Mouse (Mus musculus) small intestine, adult 2 months (tissue): ENCODE data around the gene Mfap4. TPM values are rescaled to one million over a fixed set of nuclear protein-coding genes. Genes with fewer than 3 reads are reported as not detected.
A peak's percentile ranks its signal among the peaks of the same experiment; 100 is the strongest.

Experiments
- H3K27ac ChIP-seq: fragments of 200-500 bp; 2 replicates; pipeline ENCODE4 v1.5.1; 2012; ENCODE audit warnings: low read depth, low read length, control low read depth, inconsistent platforms; ENCODE audit not compliant: insufficient read depth
- H3K27me3 ChIP-seq: fragments of 200-500 bp; 2 replicates; pipeline ENCODE4 v1.6.1; 2012; ENCODE audit warnings: mild to moderate bottlenecking, moderate library complexity, low read length, inconsistent platforms; ENCODE audit not compliant: control insufficient read depth, insufficient read depth
- H3K36me3 ChIP-seq: fragments of 200-500 bp; 2 replicates; pipeline ENCODE4 v1.6.1; 2012; ENCODE audit warnings: mild to moderate bottlenecking, low read length, control low read depth, inconsistent platforms; ENCODE audit not compliant: control insufficient read depth, insufficient read depth
- H3K4me1 ChIP-seq: fragments of 200-500 bp; 2 replicates; pipeline ENCODE4 v1.6.1; 2012; ENCODE audit warnings: low read length, inconsistent platforms, mixed read lengths; ENCODE audit not compliant: control insufficient read depth, insufficient read depth, insufficient read length
- H3K4me3 ChIP-seq: fragments of 200-500 bp; 2 replicates; pipeline ENCODE4 v1.5.1; 2012; ENCODE audit warnings: low read depth, mild to moderate bottlenecking, control low read depth, inconsistent platforms, low read length, moderate library complexity
- CTCF ChIP-seq: fragments of 200-500 bp; IDR thresholded peaks from 2 replicates; pipeline ENCODE4 v1.5.1; 2012; ENCODE audit warnings: low read depth, mild to moderate bottlenecking, control low read depth, inconsistent platforms, low read length, moderate library complexity, mixed read lengths; ENCODE audit not compliant: insufficient replicate concordance, insufficient read length; ENCODE audit errors: extremely low read depth
- POLR2A ChIP-seq: fragments of 200-500 bp; IDR thresholded peaks from 2 replicates; pipeline ENCODE4 v1.6.1; 2012; ENCODE audit warnings: low read depth, mild to moderate bottlenecking, control low read depth, inconsistent platforms, low read length, moderate library complexity
- WGBS: fragments of 180-500 bp; shearing (Covaris S2); methylation state at CpG from one replicate; pipeline ENCODE4 v1.1.7; 2018; 5-methylcytosine and 5-hydroxymethylcytosine counted together
- polyA plus RNA-seq: library from polyadenylated mRNA; depleted of rRNA; stranded (reverse); fragments of >200 nt; gene quantifications from 2 replicates; pipeline ENCODE4 v1.2.3, GENCODE M21; 2012

Mfap4 gene
- polyA plus RNA-seq, 1 experiment, result 43.0 TPM

DNA sequence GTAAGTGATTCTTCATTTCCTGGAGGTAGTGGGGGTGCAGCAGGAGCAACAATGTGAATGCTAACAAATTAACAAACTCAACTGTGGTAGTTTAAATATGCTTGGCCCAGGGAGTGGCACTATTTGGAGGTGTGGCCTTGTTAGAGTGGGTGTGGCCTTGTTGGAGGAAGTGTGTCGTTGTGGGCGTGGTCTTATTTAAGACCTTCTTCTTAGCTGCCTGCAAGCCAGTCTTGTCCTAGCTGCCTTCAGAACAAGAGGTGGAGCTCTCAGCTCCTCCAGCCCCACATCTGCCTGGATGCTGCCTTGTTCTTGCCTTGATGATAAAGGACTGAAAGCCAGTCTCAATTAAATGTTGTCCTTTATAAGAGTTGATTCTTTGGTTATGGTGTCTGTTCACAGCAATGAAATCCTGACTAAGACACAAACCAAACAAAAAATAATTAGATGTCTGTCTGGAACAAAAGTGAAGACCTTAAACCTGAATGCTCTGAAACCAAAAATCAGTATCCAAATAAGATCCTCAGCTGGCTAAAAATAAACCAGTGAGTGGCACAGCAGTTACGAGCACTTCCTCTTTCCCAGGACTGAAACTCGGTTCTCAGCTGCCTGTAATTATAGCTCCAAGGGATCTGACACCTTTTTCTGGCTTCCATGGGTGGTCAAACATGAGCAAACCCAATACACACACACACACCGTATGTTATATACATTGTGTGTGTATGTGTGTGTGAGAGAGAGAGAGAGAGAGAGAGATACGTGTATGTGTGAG is 13.7 kb downstream of the Mfap4 start:
- WGBS, result 61% methylated on average over 6 of the region's 6 CpGs
- TF ChIP-seq CTCF (no peak), POLR2A (no peak)

DNA sequence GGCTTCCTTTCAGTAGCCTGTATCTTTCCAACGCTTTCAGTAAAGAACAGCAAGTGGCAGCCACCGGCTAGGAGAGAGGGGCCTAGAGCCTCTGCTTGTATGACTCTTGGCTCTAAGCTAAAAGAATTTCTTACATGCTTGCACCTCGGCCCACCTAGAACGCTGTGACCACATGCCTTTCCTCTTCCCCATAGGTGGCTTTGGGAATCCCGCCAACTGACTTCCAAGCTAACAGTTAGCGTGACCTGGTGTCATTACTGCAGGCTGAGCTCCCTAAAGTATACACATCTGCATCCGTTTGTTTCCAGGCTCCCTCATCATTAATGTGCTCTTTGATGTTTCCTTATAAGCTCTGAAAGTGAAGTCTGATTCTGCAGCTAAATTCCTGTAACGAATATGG is 18.7 kb downstream of the Mfap4 start:
- WGBS, result 72% methylated on average over 8 of the region's 8 CpGs
- no peak overlapping the region for H3K27ac ChIP-seq
- H3K4me1 ChIP-seq, result no peaks in the 10 kb centered on the region; the same call in 1 of the 2 replicates
- H3K36me3 ChIP-seq, result no peaks in the 10 kb centered on the region
- TF ChIP-seq CTCF (no peak), POLR2A (no peak)
- H3K4me3 ChIP-seq, result no peak overlapping the region
- H3K27me3 ChIP-seq, result no peaks in the 10 kb centered on the region

More for the DNA sequence above, 13.7 kb downstream of the Mfap4 start:
- Histone ChIP-seq H3K4me1 (no peaks in the 10 kb centered on the region), H3K27ac (no peak overlapping the region), H3K27me3 (no peaks in the 10 kb centered on the region), H3K36me3 (no peaks in the 10 kb centered on the region), H3K4me3 (no peak overlapping the region)

DNA sequence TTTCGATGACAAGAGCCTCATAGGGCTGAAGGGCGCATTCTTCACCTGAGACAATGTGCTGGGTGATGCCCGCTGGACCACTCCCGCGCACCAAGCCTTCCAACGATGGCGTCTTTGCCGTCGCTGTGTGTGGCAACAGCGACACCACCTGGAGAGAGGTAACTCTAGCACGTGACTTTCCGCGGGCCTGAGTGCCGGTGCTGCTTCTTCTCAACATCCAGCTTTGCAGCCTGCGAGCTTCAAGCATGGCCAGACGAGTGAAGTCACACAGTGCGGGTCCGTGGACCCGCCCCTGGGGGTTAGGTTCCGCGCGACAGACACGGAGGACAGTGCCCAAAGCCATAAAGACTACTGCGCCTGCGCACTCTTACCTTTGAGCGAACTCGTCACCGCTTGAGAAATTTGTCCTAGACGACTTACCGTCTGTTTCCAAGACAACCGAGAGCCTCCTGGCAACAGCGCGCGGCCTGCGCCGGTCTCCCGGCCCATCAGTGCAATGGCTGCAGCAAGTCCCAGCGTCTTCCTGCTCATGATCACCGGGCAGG is 19.6 kb downstream of the Mfap4 start, which contains the start of gene B9d1:
Gene B9d1 (plus strand): TSS at position 432 of the 545 bp plus-strand sequence.
- H3K27ac ChIP-seq, result peak within 1 kb of the TSS; percentile 68
- H3K4me1 ChIP-seq, result no peaks in the 10 kb centered on the region; the same call in 1 of the 2 replicates
- no peaks in the 10 kb centered on the region for H3K27me3 ChIP-seq
- H3K36me3 ChIP-seq, result no peaks in the 10 kb centered on the region
- TF ChIP-seq POLR2A (no peak; the same call in 1 of the 2 replicates), CTCF (peak; percentile 98)
- peak within 1 kb of the TSS; percentile 83 for H3K4me3 ChIP-seq
- WGBS, result under 1% methylated on average over 39 of the region's 39 CpGs

DNA sequence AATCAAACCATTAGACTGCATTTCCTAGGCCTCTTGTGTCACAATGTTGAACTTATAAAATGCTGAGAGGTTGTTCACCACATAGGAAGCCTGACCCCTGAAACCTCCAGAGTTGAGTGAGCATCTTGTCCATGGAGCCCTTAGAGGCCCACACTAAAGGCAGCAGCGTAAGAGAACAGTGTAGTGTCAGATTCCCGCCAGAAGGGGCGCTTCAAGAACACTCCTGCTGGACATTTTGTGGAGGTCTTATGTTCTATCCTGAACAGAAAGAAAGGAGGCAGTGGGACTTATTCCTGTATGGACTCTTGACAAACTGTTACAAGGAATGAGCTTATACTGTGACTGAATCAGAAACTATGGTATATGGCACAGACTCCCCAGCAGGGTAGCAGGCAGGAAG is 29.7 kb downstream of the Mfap4 start:
- no peak overlapping the region for H3K27ac ChIP-seq
- no peaks in the 10 kb centered on the region for H3K4me1 ChIP-seq
- H3K27me3 ChIP-seq, result no peaks in the 10 kb centered on the region
- no peak for TF ChIP-seq POLR2A
- TF ChIP-seq CTCF, result peak; percentile 23; the same call in 1 of the 2 replicates
- no peak overlapping the region for H3K4me3 ChIP-seq
- 67% methylated on average over 3 of the region's 3 CpGs for WGBS
- H3K36me3 ChIP-seq, result peaks cover 11% of the 10 kb centered on the region

DNA sequence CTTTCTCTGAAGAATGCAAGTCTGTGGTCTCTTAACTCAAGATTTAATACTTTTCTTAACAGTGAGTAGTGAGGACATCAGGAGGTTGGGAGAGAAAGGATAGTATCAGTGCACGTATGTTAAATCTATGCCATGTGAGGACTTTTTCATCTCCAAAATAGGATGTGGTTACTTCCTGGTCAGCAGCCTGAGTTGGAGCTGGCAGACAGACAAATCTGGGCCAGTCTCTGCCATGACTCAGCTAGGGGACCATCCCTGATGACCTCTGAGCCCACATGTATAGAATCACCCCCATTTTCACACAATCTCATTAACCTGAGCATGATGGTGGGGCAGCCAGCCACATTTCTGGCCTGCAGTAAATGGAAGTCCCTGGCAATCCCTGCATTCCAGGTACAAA is 32.7 kb downstream of the Mfap4 start:
- Histone ChIP-seq H3K36me3 (peaks cover 16% of the 10 kb centered on the region), H3K27ac (no peak overlapping the region)
- WGBS, result 73% methylated on average over 1 of the region's 1 CpGs

DNA sequence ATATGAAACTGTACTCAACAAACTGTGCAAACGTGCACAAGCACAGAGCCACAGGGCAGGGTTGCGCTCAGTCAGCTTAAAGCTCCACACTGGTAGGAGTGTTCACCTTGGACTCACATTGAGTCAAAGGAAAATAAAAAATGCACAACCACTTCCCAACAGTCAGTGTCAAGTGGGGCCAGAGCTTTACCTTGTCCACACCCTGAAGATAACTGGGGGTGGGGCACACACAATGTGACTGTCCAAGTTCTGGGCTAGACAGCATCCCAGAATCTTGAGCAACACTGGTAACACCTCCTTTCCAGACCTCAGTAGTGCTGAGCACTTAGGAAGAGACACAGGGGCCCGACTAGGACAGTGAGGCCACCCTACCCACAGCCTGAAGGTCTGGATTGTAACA is 33.6 kb downstream of the Mfap4 start:
- H3K4me3 ChIP-seq, result no peak overlapping the region

More for the DNA sequence above, 32.7 kb downstream of the Mfap4 start:
- H3K4me3 ChIP-seq, result no peak overlapping the region
- no peaks in the 10 kb centered on the region for H3K4me1 ChIP-seq
- no peaks in the 10 kb centered on the region for H3K27me3 ChIP-seq
- no peak for TF ChIP-seq POLR2A
- no peak for TF ChIP-seq CTCF

DNA sequence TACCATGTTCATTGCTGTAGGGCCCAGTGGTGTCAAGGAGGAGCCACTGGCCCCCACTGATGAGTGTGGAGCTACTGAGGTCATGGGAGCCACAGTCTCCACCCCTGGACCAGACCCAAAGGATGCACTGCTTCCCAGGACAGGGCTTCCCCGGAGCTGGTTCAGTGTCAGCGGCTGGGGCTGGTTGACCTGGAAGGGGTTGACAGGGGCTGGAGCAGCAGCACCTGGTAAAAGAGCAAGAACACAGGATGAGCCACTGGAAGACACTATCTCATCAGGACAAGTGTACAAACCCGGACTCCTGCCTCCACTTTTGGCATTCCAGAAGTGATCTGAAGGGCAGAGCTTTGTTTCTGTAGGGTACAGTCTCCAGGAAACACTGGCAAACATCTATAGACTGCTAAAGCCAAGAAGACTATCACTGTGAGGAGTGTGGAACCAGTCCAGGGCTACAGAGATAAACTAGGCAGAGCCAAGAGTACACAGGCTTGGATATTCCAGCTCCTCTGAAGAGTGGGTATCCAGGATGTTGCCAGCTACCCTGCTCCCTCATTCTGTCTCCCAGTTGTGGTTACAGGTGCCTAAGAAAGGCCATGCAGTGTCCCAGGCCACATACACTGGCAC is 34.4 kb downstream of the Mfap4 start:
- WGBS, result 87% methylated on average over 3 of the region's 3 CpGs
- Histone ChIP-seq H3K4me1 (no peaks in the 10 kb centered on the region), H3K27me3 (no peaks in the 10 kb centered on the region), H3K4me3 (no peak overlapping the region), H3K27ac (no peak overlapping the region), H3K36me3 (peaks cover 16% of the 10 kb centered on the region)
- no peak for TF ChIP-seq POLR2A
- TF ChIP-seq CTCF, result no peak

More for the DNA sequence above, 33.6 kb downstream of the Mfap4 start:
- Histone ChIP-seq H3K27me3 (no peaks in the 10 kb centered on the region), H3K36me3 (peaks cover 16% of the 10 kb centered on the region), H3K27ac (no peak overlapping the region), H3K4me1 (no peaks in the 10 kb centered on the region)
- WGBS, result 82% methylated on average over 3 of the region's 3 CpGs
- TF ChIP-seq POLR2A (no peak), CTCF (no peak)
